Mouse (Mus musculus): ENCODE measurements around the gene Tex38. TPM values are rescaled to one million over a fixed set of nuclear protein-coding genes. Genes with fewer than 3 reads are reported as not detected.

Tex38 gene
- polyA plus RNA-seq, 1 experiment from 2014 or later = not detected

DNA sequence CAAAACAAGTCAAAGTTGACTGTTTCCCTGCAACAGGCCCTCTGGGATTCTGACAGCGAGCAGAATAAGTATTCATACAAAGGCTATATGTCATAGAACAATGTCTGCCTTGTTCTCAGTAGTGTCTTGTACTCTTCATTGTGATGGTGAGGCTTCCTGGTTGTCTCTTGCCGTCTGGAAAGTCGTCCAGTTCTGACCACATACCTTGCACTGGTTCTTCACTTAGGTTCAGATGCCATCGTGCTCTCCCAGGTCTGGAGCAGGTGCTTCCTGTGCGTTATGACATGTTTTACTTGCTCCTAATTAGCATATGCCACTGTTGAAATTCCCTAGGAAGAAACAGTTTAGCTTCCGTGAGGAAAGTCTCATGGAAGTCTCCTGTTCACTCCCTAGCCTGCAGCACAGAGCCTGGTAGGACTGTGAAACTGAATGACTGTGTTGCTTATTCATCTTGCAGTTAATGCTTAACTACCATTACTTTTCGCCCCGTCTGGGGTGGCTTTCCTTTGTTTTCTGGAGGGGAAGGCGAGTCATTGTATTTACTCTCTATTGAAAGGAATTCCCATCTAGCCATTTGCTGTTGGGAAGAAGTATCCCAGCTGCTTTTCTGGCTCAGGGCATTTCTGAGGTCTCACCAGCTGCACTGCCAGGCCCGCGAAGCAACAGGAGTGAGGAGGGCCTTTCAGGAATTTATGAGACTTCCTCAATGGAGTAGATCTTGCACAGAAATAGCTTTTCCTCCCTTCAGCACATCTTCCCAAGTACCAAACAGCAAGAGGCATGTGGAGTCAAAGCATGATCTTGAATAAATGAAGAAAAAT is 13.0 kb downstream of the Tex38 start:
- Histone ChIP-seq H3K36me3 (replicated peaks) (peaks cover 57% of the 10 kb centered on the region), H3K27ac (replicated peaks) (no peak overlapping the region), H3K4me1 (replicated peaks) (no peaks in the 10 kb centered on the region), H3K9me3 (replicated peaks) (no peaks in the 10 kb centered on the region), H3K27me3 (no peaks in the 10 kb centered on the region), H3K9ac (no peak overlapping the region), H3K4me3 (replicated peaks) (no peak overlapping the region), H3K4me2 (no peak overlapping the region)
- 70% methylated on average over 11 of the region's 11 CpGs for WGBS (ENCODE audit: insufficient replicate concordance)
- ATAC-seq (ENCODE audit: insufficient read depth) = no peak

DNA sequence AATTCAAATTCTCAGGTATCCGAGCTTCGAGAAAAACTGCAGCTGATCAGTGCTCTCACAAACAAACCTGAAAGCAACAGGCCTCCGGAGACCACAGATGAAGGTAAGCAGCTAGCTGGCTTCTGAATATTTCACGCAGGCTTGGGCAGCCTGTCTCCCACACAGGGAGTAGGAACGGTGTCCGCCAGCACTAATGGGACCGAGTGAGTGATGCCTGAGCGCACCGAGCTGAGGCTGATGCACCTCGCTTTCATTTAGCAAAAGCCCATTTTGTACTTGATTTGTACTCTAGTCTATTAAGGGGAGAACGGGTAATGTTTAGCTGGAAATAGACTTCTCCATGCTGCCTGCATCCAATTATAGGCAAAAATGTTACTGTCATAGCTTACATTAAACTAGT is 16.2 kb downstream of the Tex38 start:
- 84% methylated on average over 11 of the region's 11 CpGs for WGBS (ENCODE audit: insufficient replicate concordance)
- ATAC-seq (ENCODE audit: insufficient read depth) = no peak

DNA sequence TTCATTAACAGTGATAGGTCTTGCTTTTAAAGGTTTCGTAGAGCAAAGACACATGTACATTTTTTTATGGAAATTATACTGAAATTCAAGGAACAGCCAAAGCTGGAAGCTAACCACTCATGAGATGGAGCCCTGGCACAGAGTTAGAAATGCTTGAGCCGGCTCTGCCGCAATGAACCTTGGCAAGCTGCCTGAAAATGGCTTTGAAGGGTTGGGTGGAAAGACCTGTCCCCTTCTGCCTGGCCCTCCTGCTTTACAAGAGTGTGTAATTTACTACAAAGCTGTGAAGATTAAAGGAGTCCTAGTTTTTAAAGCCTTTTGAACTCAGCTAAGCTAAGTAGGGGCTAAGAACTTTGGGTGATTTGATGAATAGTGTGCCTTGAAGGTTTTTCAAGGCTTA is 19.6 kb downstream of the Tex38 start:
- ATAC-seq (ENCODE audit: insufficient read depth) = no peak
- Histone ChIP-seq H3K27ac (replicated peaks) (no peak overlapping the region), H3K4me2 (no peak overlapping the region), H3K4me3 (replicated peaks) (no peak overlapping the region), H3K27me3 (no peaks in the 10 kb centered on the region), H3K9ac (no peak overlapping the region), H3K4me1 (replicated peaks) (no peaks in the 10 kb centered on the region), H3K36me3 (replicated peaks) (peaks cover 72% of the 10 kb centered on the region), H3K9me3 (replicated peaks) (no peaks in the 10 kb centered on the region)
- WGBS (ENCODE audit: insufficient replicate concordance) = 82% methylated on average over 3 of the region's 3 CpGs

More for the DNA sequence above, 16.2 kb downstream of the Tex38 start:
- no peak overlapping the region for H3K27ac ChIP-seq (replicated peaks)
- H3K36me3 ChIP-seq (replicated peaks) = peaks cover 66% of the 10 kb centered on the region
- H3K9ac ChIP-seq = no peak overlapping the region
- no peaks in the 10 kb centered on the region for H3K4me1 ChIP-seq (replicated peaks)
- no peaks in the 10 kb centered on the region for H3K9me3 ChIP-seq (replicated peaks)
- no peak overlapping the region for H3K4me3 ChIP-seq (replicated peaks)
- H3K4me2 ChIP-seq = no peak overlapping the region
- H3K27me3 ChIP-seq = no peaks in the 10 kb centered on the region

DNA sequence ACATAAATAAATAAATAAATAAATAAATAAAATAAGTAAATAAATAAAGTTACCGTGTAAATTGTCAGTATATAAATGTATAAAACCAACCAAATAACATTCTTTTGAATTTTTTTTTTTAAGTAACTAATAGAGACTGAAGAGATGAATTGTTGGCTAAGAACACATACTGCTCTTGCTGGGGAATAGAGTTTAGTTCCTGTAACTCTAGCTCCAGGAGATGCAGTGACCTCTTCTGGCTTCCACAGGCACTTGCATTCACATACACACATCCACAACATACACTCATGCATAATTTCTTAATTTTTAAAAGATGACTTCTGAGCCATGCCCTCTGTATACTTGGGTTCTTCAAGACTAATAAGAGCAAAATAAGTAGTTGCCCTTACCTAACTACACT is 26.0 kb downstream of the Tex38 start:
- Histone ChIP-seq H3K27me3 (no peaks in the 10 kb centered on the region), H3K36me3 (replicated peaks) (peaks cover 63% of the 10 kb centered on the region), H3K4me2 (no peak overlapping the region), H3K27ac (replicated peaks) (no peak overlapping the region), H3K4me3 (replicated peaks) (no peak overlapping the region), H3K9me3 (replicated peaks) (no peaks in the 10 kb centered on the region), H3K9ac (no peak overlapping the region), H3K4me1 (replicated peaks) (no peaks in the 10 kb centered on the region)
- ATAC-seq (ENCODE audit: insufficient read depth) = no peak
- 90% methylated on average over 1 of the region's 1 CpGs for WGBS (ENCODE audit: insufficient replicate concordance)

DNA sequence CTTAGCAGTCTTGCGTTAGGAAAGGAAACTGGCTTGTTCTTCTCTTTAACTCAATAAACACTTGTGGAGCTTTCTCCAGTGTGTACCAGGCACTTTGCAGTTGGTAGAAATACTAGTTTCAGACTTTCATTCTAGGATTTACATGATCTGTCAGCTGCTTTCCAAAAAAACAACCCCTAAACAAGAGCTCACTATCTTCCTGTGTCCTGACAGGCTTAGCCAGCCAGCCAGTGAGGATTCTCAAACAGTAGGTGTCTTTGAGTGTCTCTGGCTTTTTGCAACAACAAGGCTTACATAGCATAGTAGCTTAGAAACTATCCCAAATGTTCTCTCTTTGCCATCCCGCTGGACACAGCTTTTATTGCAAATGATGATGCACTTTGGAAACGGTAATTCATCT is 26.7 kb downstream of the Tex38 start:
- no peaks in the 10 kb centered on the region for H3K27me3 ChIP-seq
- WGBS (ENCODE audit: insufficient replicate concordance) = 81% methylated on average over 3 of the region's 3 CpGs
- peaks cover 66% of the 10 kb centered on the region for H3K36me3 ChIP-seq (replicated peaks)
- no peak for ATAC-seq (ENCODE audit: insufficient read depth)
- no peak overlapping the region for H3K27ac ChIP-seq (replicated peaks)
- H3K9ac ChIP-seq = no peak overlapping the region
- H3K4me2 ChIP-seq = no peak overlapping the region
- H3K9me3 ChIP-seq (replicated peaks) = no peaks in the 10 kb centered on the region
- no peak overlapping the region for H3K4me3 ChIP-seq (replicated peaks)
- H3K4me1 ChIP-seq (replicated peaks) = no peaks in the 10 kb centered on the region

DNA sequence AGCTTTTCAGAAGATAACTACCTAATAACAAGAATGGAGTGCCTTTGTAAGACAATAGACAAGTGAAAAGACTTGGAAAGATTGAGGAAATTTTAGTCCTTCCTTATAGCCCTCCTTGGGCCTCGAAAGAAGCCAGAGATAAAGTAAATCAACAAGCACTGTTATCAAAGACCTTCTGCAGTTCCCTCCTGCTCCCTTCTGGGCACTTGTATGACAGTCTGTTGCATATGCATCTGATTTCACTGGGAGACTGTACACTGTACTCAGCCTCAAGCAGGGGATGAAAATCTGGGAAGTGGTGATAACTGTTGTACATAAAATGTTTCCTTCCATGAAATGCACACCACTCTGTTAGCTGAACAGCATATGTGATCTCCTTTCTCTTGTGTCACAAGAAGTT is 31.5 kb downstream of the Tex38 start:
- H3K4me2 ChIP-seq = no peak overlapping the region
- H3K9me3 ChIP-seq (replicated peaks) = no peaks in the 10 kb centered on the region
- WGBS (ENCODE audit: insufficient replicate concordance) = 17% methylated on average over 1 of the region's 1 CpGs
- no peak for ATAC-seq (ENCODE audit: insufficient read depth)
- H3K27me3 ChIP-seq = no peaks in the 10 kb centered on the region
- no peaks in the 10 kb centered on the region for H3K4me1 ChIP-seq (replicated peaks)
- no peak overlapping the region for H3K27ac ChIP-seq (replicated peaks)
- no peak overlapping the region for H3K4me3 ChIP-seq (replicated peaks)
- no peak overlapping the region for H3K9ac ChIP-seq
- peaks cover 63% of the 10 kb centered on the region for H3K36me3 ChIP-seq (replicated peaks)

DNA sequence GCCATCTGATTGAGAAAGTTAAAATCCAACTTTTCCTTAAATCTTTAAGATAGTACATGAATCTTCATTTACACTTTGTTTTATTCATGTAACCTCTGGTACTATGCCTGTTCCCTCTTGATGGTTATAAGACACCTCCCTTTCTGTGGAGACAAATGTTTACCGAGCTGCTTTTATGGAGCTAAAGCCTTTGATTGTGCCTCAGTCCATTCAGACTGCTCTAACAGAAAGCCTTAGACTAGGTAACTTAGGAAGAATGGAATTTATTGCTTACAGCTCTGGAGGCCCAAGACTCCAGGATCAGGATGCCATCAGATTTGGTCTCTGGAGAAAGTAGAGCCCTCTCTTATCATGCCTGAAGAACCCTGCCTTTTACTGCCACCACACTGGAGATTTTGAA is 32.6 kb downstream of the Tex38 start:
- Histone ChIP-seq H3K4me1 (replicated peaks) (0 out of 2 replicates have a peak, but pooled peaks cover under 1% of the 10 kb centered on the region), H3K4me3 (replicated peaks) (no peak overlapping the region), H3K36me3 (replicated peaks) (peaks cover 61% of the 10 kb centered on the region), H3K4me2 (no peak overlapping the region), H3K9ac (no peak overlapping the region), H3K9me3 (replicated peaks) (no peaks in the 10 kb centered on the region), H3K27me3 (no peaks in the 10 kb centered on the region), H3K27ac (replicated peaks) (no peak overlapping the region)
- ATAC-seq (ENCODE audit: insufficient read depth) = no peak
- WGBS (ENCODE audit: insufficient replicate concordance) = 62% methylated on average over 1 of the region's 1 CpGs

DNA sequence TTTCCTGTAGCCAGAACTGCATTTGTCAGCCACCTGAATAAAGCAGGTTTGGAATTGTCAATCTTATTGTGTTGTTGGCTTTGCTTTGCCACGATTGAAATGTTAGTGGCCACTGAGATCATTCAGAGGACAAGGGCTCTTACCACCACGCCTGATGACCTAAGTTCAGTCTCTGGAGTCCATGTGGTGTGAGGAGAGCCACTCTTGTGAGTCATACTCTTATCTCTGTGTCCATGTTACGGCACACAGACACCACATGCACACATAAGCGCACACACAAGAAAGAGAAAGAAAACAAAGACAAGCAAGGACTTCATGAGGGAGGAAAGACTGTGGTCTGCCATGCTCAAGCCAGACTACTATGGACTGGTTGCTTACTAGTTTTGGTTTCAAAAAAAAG is 37.7 kb downstream of the Tex38 start:
- Histone ChIP-seq H3K27me3 (no peaks in the 10 kb centered on the region), H3K9me3 (replicated peaks) (no peaks in the 10 kb centered on the region), H3K27ac (replicated peaks) (no peak overlapping the region), H3K9ac (no peak overlapping the region), H3K4me3 (replicated peaks) (no peak overlapping the region), H3K4me1 (replicated peaks) (peaks cover 25% of the 10 kb centered on the region), H3K4me2 (no peak overlapping the region), H3K36me3 (replicated peaks) (peaks cover 48% of the 10 kb centered on the region)
- WGBS (ENCODE audit: insufficient replicate concordance) = 53% methylated on average over 4 of the region's 4 CpGs
- ATAC-seq (ENCODE audit: insufficient read depth) = no peak

DNA sequence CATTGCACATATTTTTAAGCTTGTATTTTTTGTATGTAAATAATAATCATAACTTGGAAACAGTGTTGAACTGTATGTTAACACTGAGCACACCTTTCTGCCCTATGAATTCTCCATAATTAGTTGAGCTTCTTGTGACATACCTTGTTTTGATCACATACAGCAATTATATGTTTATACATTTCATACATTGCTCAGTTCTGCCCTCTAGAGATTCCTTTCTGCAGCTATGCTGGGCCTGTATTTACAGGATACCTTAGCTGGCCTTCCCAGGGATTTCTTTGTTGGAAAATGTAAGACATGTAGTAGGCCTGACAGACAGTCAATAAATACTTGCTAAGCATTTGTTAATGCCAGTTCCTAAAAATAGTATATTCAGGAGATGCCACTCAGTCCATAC is 38.2 kb downstream of the Tex38 start:
- Histone ChIP-seq H3K4me3 (replicated peaks) (no peak overlapping the region), H3K27me3 (no peaks in the 10 kb centered on the region), H3K27ac (replicated peaks) (no peak overlapping the region), H3K4me2 (no peak overlapping the region), H3K4me1 (replicated peaks) (peaks cover 25% of the 10 kb centered on the region), H3K36me3 (replicated peaks) (peaks cover 46% of the 10 kb centered on the region), H3K9me3 (replicated peaks) (no peaks in the 10 kb centered on the region), H3K9ac (no peak overlapping the region)
- ATAC-seq (ENCODE audit: insufficient read depth) = no peak

DNA sequence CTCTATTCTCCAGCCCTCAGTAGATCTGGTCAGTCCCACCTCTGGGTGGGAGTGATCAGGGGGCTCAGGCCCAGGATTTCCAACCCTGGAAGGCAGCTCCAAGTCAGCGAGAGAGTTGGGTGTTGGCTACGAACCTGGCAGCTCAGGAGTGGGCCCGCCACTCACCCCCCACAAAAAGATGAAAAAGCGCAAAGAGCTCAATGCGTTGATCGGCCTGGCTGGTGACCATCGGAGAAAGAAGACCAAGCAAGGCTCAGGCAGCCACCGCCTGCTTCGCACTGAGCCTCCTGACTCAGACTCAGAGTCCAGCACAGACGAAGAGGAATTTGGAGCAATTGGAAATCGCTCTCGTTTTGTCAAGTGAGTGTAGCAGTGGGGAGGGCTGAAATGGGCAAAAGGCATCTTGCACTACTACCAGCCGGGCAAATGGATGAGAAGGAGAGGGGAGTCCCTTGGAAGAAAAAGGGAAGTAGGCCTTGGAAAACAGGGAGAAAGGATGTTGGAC is 42.3 kb downstream of the Tex38 start:
- Histone ChIP-seq H3K27me3 (no peaks in the 10 kb centered on the region), H3K9ac (peak overlapping the region; percentile 86), H3K4me1 (replicated peaks) (peaks cover 30% of the 10 kb centered on the region), H3K4me3 (replicated peaks) (peak overlapping the region; percentile 80), H3K36me3 (replicated peaks) (peaks cover 26% of the 10 kb centered on the region), H3K4me2 (peak overlapping the region; percentile 82), H3K27ac (replicated peaks) (peak overlapping the region; percentile 74; the same call in 1 of the 2 replicates), H3K9me3 (replicated peaks) (no peaks in the 10 kb centered on the region)
- ATAC-seq (ENCODE audit: insufficient read depth) = no peak
- 22% methylated on average over 13 of the region's 13 CpGs for WGBS (ENCODE audit: insufficient replicate concordance)

DNA sequence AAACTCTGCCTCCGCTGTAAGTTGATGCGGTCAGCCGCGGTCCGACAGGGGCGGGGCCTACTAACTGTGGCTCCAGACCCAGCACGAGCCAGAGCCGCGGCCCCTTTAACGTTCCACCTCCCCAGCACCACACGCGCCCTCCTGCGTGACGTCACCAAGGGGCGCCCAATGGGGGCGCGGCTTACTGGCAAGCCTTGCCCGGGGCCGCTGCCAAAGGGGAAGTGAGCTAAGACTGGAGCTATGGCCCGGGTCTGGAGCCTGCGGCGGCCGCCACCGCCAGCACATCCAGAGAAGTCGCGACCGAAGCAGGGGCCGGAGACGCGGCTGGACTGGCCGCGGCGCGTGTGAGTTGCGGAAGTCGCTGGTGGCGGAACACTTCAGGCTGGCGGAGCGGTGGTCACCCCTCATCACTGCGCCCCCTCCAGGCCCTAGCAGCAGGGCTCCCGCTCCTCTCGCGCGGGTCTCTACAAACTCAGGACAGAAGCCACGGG is 43.2 kb downstream of the Tex38 start, which contains the start of gene Efcab14:
Efcab14 (plus strand) TSS at position 194 of the 491 bp plus-strand sequence.
- Histone ChIP-seq H3K27ac (replicated peaks) (peak within 1 kb of the TSS; percentile 74), H3K36me3 (replicated peaks) (peaks cover 24% of the 10 kb centered on the region), H3K9me3 (replicated peaks) (no peaks in the 10 kb centered on the region), H3K4me2 (peak within 1 kb of the TSS; percentile 82), H3K4me1 (replicated peaks) (peaks cover 27% of the 10 kb centered on the region), H3K27me3 (no peaks in the 10 kb centered on the region), H3K9ac (peak within 1 kb of the TSS; percentile 86), H3K4me3 (replicated peaks) (peak within 1 kb of the TSS; percentile 80)
- peak; percentile 100 for ATAC-seq (ENCODE audit: insufficient read depth)
- WGBS (ENCODE audit: insufficient replicate concordance) = under 1% methylated on average over 45 of the region's 45 CpGs

Data from liver, embryonic 15.5 days (tissue).